Mouse (Mus musculus): Measurements from ENCODE around the gene Thnsl2.

Gene Thnsl2

DNA sequence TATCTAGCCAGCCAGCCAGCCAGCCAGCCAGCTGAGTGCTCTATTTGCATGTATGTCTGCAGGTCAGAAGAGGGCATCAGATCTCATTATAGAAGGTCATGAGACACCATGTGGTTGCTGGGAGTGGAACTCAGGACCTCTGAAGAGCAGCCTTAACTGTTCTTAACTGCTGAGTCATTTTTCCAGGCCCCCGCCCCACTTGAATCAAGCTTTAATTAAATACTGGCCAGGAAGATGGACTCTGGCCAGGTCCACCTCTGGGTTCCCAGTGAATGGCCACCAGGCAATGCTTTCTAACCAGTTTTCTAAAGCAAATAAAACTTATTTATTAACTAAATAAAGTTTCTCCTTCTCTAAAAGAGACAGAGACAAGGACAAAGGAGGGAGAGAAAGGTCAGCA lies 14.0 kb downstream of the Thnsl2 start:
- DNase-seq = peak; percentile 19

DNA sequence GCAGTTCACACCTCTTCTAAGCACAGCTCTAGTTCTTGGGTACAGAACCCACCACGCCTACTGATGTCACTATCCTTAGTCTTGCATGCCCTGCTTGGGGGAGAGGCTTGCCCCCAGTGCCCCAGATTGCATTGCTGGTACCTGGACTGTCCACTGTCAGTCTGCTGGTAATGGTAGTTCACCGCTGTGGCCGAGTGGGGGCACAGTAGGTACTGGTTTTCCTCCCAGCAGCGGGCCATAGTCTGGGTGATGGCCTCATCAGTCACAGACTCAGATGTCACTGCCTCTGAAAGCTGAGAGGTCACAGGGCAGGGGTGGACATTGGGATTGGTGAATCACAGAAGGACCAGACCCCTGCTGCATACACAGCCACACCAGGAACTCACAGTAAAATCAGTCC lies 15.2 kb downstream of the Thnsl2 start:
- no peak for DNase-seq

DNA sequence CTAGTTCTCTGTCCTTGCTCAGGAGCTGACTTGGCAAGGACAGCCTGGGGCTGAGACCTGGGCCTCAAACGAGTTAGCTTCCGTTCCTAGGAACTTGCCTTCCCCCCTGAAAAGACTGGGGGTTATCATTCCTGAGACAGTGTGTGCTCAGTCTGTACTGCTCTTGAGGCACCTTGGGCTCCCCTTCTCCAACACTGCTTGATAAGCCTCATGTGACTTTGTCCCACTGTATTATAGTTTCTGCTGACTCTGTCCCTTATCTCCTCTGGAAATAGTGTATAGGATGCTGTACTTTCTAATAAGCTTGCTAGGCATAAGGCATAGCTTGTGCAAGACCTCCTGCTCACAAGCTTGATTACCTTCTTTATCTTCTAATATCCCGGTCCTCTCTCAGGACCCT lies 17.9 kb downstream of the Thnsl2 start:
- DNase-seq = no peak

DNA sequence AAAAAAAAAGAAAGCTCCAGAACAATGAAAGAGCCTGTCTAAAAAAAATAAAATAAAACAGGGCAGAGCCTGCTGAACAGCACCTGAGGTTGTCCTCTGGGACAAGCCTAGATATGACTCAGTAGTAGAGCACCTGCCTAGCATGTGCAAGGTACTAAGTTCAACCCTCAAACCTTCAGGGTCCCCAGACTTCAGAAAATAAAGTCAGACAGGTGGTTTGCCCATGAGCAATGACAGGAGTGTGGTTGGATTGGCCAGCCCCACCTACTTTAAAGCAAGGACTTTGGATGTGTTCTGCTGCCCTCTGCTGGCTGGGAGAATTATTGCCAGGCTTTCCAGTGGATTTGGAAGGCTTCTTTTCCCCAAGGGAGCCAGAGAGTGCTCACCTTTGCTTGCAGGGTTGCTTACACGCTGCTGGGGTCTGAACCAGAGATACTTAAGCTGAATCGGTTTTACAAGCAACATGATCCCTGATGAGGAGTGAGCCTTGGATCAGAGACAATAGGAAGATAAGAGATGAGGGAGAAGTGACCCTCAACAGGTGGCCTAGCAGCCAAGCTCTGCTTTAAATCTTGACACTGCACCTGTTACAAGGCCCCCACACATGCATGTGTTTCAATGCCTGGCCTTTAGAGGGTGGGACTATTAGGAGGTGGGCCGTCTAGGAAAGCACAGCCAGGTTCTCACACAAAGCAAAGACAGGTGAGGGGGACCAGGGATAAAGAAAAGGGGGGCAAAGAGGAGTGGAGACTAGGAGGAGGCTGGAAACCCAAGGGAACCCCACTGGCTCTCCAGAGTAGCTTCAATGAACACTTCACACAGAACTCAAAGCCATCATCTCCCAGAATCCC lies 19.0 kb downstream of the Thnsl2 start:
- peak; percentile 81 for DNase-seq

DNA sequence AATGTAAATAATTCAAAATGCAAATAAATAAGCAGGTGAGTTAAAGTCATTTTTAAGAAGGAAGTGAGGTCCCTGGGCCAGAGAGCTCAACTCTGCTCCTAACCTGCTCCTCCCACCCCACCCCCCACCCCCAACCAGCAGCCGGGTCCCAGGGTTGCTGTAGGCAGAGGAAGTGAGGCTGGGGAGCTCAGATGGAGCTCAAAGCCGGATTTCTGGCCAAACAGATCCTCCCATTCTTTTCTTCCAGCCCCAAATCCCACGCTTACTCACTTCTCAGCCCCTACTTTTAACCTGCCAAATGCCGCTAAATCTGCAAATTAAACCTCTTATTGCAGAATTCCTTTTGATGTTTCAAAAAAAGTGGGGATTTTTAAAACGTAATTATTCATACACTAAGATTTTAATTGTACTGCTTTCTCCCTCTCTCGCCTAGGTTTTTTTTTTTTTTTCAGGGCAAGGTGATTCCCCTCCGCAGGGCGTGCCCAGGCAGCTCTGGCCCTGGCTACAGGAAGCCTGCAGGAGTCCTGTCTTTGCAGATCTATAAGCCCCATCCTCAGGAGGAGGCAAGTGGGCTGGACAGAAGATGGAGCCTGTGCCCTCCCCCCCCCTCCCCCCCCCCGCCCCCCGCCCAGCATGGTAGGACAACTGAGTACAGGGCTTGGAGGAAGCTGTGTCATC lies 24.5 kb downstream of the Thnsl2 start:
- no peak for DNase-seq

DNA sequence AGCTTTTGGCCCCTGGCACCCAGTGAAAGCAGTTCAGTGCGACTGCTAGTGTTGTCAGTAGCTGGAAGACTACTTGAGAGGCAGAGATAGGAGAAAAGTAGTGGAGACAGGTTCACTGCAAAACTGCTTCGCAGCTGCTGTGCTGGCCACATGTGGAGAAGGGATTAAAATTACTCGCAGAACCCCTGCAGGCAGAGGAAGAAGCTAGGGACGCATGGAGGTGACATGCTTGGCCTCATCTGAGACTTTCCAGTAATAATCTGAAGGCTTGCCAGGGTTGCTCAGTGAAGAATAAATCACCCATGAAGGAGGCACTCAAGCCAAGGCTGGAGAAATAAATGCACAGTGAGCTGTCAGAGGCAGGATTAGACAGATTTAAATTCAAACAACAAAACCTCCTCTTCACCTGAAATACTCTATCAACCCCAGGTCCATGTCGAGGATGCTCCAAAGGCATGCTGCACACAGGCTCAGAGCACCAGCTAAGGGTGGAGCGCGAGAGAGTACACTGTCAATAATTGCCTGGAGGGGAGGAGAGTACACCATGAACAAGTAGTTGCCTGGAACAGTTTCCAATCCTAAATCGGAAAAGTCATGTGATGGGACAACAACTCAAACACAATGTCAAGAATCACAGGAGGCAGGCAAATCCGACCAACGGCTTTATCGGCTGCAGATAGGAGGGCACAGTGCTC lies 32.7 kb downstream of the Thnsl2 start:
- DNase-seq = no peak

DNA sequence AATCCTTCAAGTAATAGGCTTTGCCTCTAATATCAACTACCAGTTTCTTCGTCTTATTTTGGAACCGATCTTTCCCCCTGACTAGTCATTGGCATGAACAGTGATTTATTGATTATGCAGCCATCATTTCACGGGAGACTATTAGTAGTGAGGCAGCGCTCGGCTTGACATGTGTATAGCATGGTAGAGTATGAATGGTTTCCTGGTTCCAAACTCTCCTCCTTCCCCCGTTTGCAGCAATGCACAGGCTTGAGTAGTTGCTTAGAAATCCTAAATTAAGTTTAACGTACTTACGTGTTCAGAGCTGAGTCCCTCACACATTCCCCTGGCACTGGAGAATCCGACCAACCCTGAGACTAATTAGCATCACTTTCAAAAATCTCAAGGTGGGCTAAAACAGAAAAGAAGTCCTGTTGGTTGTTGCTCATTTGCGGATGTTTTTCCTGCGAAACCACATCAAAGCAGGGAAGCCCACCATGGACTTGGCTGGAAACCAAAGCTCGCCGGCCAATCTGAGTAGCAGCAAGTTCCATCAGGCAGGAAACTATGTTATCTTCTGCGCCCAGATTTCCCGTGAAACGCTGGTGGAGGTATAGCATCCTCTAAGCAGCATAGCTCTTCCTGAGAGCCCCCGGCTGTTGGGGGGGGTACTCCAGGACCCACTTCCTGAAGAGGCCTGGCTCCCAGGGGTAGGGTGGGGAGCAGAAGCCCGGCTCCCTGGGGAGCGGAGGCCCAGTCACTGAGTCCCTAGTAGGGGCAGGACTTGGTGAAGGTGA lies 37.9 kb downstream of the Thnsl2 start:
- peak; percentile 41 for DNase-seq

DNA sequence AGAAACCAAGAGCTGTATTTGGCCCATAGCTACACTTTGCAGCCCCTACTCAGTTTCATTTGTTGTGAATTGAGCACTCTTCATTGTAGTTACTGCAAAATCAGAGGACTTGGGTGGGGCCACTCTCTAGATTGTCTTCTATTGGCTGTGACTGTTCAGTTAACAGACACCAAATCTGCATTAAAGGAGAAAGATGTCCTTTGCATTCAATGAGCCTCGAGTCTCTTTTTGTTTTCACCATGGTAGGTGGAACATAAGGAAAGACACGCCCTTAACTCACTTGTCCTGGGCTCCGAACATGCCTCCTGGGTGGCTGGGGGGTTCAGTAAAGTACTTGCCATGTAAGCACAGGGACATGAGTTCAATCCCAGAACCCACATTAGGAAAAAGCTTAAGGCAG lies 48.1 kb downstream of the Thnsl2 start:
- no peak for DNase-seq

DNA sequence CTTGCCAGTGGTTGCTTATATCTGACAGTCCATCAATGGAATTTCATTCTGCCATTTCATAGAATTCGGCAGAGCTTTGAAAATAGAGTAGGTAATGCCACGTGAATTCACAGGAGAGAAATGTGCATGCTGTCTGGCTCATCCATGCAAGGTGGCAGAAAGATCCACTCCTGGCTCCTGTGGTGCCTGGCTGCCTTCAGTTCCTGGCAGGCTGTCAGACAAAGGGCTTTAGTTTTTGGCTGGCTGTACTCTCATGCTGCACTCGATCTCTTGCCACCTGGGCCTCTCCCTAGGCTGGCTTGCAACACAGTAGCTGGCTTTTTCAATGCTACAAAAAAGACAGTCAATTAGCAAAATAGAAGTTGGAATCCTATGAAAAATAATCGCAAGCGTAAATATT lies 49.5 kb downstream of the Thnsl2 start:
- no peak for DNase-seq

DNA sequence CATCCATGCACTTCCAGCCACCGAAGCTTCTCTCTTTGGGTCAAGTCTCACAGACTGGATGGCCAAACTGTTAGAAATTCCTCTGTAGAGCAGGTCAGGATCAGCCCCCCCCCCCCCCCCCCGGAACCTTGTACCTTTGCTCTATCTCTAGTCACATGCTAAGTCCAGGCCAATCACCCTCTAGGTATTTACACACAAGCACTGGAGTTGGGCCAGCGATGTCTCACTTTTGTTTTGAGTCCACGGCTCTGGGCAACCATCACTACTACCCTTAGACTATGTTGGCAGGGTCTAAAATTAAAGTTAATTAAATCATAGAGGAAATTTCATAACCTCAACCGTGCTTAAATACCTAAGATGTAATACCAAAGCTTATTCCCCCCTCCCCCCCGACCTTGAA lies 50.6 kb downstream of the Thnsl2 start:
- no peak for DNase-seq

DNA sequence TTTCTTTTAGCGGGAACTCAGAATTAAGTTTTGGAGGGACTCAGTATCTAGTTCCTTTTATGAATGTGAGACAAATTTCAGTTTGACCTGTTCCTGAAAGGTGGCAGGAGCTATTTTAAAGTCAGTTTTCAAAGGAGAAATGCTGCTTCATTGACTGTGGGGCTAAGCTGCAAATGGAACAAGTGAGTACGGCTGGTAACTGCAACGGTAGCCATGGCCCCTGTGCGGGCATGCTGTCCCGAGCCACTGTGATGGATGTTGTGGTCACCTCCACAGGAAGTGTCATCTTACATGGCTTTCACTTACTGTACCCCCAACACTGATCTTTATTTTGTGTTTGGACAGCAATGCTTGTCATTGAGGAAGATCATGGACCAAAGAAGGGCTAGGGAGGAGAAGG lies 53.8 kb downstream of the Thnsl2 start:
- DNase-seq = no peak

DNA sequence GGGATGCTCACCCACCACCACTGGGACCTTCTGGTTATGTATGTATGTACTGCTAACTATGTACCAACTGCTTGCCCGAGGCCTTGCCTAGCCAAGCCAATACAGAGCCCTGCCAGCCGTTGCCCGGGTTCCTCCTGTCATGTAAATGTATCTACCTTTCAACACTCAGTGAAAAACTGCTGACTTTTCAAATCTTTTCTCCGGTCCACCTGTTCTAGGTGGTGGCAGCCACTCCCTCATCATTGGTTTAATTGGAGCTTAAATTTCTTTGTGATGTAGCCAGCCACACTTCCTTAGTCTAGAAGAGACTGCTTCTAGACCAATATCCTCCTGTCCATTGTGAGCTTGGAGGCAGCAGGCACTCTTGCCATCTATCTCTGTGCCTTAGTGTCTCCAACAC lies 54.5 kb downstream of the Thnsl2 start:
- DNase-seq = no peak

DNA sequence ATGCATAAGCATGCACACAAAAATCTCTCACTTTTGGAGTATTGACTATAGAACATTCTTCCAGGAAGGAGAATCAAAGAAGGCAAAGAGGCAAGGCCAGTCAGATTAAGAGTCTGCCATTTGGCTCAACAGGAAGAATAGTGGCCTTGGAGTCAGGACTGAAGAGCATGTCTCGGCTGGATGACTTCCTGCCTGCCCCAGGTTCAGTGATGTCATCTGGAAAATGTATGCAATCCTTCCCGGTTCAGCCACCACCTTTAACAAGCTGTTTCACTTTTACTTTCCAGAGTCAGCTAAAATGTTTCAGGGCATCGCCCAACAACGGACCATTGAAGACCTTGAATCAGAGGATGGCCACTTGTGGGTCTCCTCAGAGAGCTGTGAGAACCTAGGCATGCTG lies 55.2 kb downstream of the Thnsl2 start:
- no peak for DNase-seq

DNA sequence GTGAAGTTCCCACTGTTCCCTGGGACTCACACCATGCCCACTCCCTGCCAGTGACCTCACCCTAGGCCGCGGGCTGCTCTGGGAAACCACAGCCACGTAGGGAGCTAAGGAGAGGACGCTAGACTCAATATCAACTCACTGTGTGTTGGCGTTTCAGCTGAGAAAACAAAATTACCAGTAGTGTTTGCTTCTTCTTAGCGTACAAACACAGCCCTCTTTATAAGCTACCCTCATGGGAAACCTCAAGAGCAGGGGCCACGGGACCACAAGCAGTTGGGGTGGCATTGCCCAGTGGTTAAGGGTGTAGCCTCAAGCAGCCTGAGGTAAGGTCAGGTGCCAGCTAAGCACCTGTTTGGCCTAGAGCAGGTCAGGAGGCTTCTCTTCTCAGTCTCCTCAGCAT lies 60.8 kb downstream of the Thnsl2 start:
- DNase-seq = no peak

DNA sequence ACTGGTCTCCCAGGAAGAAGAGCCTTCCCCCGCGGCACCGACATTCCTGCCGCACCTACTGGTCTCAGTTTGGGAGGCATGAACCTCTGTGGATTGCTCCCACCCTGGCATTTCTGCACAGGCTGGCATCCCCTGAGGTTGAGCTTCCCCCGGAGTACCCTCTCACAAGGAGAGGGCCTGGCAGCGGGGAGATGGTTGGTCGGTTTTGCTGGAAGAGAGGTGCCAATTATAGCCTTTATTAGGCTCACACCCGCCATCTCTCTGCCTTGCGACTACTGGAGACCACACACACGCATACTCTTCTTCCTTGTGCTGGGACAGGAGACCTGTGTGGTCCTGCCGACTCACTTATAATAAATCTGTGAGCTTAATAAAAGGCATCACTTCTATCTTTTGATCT lies 62.2 kb downstream of the Thnsl2 start:
- no peak for DNase-seq

DNA sequence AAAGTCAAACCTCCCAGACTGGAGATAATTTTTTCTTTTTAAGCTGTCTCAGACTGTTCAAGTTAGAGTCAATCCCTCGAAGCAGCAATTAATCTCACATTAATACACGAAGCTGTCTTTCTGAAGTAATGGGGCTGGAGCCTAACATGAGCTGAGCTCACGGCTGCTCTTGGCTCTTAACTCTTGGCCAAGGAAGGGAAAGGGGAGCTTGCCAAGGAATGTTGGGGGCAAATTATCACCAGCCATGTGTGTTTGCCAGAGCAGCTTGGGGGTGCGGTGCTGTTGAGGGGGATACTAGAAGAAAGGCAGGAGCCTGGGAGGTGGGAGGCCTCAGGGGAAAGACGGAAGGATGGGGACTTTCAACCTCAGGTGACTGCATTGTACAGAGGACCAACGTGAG lies 63.0 kb downstream of the Thnsl2 start:
- no peak for DNase-seq
